Mouse (Mus musculus): Measurements from ENCODE around the gene Cdc16.

The Cdc16 gene

GRCm38 (mm10) chr8:13799566-13799965 is 42.1 kb downstream of the Cdc16 start:
- no peak for DNase-seq (ENCODE audit: low spot score in 2 of 2)

- no peak for DNase-seq (ENCODE audit: low spot score in 2 of 2)
Observed at GRCm38 (mm10) chr8:13828598-13829172, 71.2 kb downstream of the Cdc16 start.

Data from right cerebral cortex, postnatal 36 days (tissue).